In the genomic region with DNA sequence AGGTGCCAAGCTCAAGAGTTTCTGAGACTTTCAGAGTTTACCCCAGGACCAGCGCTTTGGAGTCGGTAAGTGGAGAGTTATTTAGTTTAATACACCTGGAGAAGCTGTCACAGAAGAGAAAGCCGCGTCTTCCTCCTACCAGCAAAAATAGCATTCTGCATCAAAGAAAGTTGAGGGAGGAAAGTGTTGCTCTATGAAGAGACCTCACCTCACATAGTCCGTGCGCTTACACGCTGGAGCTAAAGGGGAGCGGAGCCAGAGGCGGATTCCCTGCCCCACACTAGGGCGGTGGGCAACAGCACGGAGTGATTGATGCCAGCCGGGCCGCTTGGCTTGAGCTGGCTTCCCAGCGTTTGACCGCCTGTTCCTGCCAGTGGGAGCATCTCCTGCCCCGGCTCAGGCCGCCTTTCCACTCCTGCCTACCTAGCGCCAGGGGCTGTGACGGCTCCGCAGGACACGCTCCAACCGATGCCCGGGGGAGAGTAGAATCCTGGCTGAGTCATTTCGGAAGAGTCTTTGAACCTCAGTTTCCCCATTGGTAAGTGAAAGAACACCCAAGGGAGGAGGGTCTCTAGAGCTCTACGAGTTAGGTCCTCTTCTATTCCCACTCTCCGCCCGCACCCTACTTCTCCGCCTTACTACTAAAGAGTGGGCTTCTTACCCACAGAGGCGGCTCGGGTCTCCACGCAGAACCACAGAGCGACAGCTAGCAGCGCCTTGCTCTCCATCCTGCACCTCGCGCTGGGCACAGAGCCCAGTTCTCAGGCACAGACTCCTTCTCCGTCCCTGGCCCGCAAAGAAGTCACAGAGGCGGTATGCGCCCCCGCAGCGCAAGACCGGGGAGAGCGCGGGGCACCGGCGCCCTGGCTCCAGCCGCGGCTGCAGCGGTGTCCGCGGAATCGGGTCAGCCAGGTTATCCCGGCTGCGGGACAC, we compare ENCODE assay signal across 9 mouse cellular contexts. TPM values are rescaled to one million over a fixed set of nuclear protein-coding genes. Genes with fewer than 3 reads are reported as not detected.
A peak's percentile ranks its signal among the peaks of the same experiment; 100 is the strongest.
DNase-seq lines count a peak whose midpoint lies in the region; ATAC-seq and TF ChIP-seq lines count a peak whose summit lies in the region.
"Had no signal": no experiment of that assay in that cellular context is flagged by ENCODE, and none has a peak within 500 bp of the region (broad histone marks: within the 10 kb centered on the region; RNA-seq: fewer than 3 reads in every experiment).

No protein-coding gene starts in this region.

- DNase-seq in heart, embryonic 10.5 days (ENCODE audit: low spot score) = no peak
- no peak for DNase-seq in heart, adult 8-10 months (ENCODE audit: low spot score)
- peak; percentile 18 for DNase-seq in WW6 (ENCODE audit: low read depth, low spot score)
- peak; percentile 33 for DNase-seq in embryonic facial prominence, embryonic 14.5 days (ENCODE audit: low spot score)
- peak; percentile 57 for DNase-seq in hindbrain, postnatal 0 days (ENCODE audit: low spot score)
- peak; percentile 20 for DNase-seq in liver, postnatal 0 days
- DNase-seq in retina, postnatal 1 day = peak; percentile 41
- DNase-seq in layer of hippocampus, adult 11-12 months (ENCODE audit: low spot score) = no peak

- peak overlapping the region; percentile 100 for H3K4me2 ChIP-seq in embryonic facial prominence, embryonic 14.5 days (ENCODE audit: low read depth, low read length)
- peak overlapping the region; percentile 100 for H3K4me2 ChIP-seq in hindbrain, postnatal 0 days (ENCODE audit: low read depth, low read length)
- peak overlapping the region; percentile 81 for H3K4me2 ChIP-seq in liver, postnatal 0 days (ENCODE audit: low read depth, low read length)

- H3K4me1 ChIP-seq in heart, embryonic 10.5 days = peaks cover 24% of the 10 kb centered on the region
- H3K4me1 ChIP-seq in embryonic facial prominence, embryonic 14.5 days (ENCODE audit: control insufficient read depth, insufficient read depth, low read length) = peaks cover 6% of the 10 kb centered on the region
- 0 out of 2 replicates have a peak, but pooled peaks cover 5% of the 10 kb centered on the region for H3K4me1 ChIP-seq in hindbrain, postnatal 0 days (ENCODE audit: insufficient read depth, low read length)
- H3K4me1 ChIP-seq in liver, postnatal 0 days (ENCODE audit: insufficient read depth) = peaks cover 13% of the 10 kb centered on the region

- no peaks in the 10 kb centered on the region for H3K9me3 ChIP-seq in heart, embryonic 10.5 days
- H3K9me3 ChIP-seq in embryonic facial prominence, embryonic 14.5 days (ENCODE audit: control insufficient read depth, low read length) = no peaks in the 10 kb centered on the region
- H3K9me3 ChIP-seq in hindbrain, postnatal 0 days (ENCODE audit: low read length) = no peaks in the 10 kb centered on the region
- no peaks in the 10 kb centered on the region; the same call in 1 of the 2 replicates for H3K9me3 ChIP-seq in liver, postnatal 0 days (ENCODE audit: low read length)

- no peak for TF ChIP-seq CTCF in hindbrain, postnatal 0 days (IDR thresholded peaks at IDR 0.05; ENCODE audit: low read depth)
- no peak for TF ChIP-seq CTCF in liver, postnatal 0 days (IDR thresholded peaks at IDR 0.05; ENCODE audit: low read depth)

- peak overlapping the region; percentile 79 for H3K4me3 ChIP-seq in heart, embryonic 10.5 days
- peak overlapping the region; percentile 67 for H3K4me3 ChIP-seq in embryonic facial prominence, embryonic 14.5 days (ENCODE audit: low read depth, low read length)
- H3K4me3 ChIP-seq in hindbrain, postnatal 0 days (ENCODE audit: low read length) = peak overlapping the region; percentile 66
- H3K4me3 ChIP-seq in liver, postnatal 0 days (ENCODE audit: low read depth, low read length) = peak overlapping the region; percentile 61

- peak; percentile 68 for ATAC-seq in embryonic facial prominence, embryonic 14.5 days (ENCODE audit: low read depth)
- peak; percentile 65 for ATAC-seq in hindbrain, postnatal 0 days
- peak; percentile 17; the same call in 1 of the 2 replicates for ATAC-seq in liver, postnatal 0 days
- ATAC-seq: Patski had no signal

- WGBS in heart, embryonic 10.5 days = under 1% methylated on average over 54 of the region's 54 CpGs
- under 1% methylated on average over 48 of the region's 54 CpGs for WGBS in embryonic facial prominence, embryonic 14.5 days
- WGBS in hindbrain, postnatal 0 days = 2% methylated on average over 54 of the region's 54 CpGs
- 2% methylated on average over 52 of the region's 54 CpGs for WGBS in liver, postnatal 0 days (ENCODE audit: insufficient replicate concordance)

- 0 out of 2 replicates have a peak, but pooled peaks cover 6% of the 10 kb centered on the region for H3K36me3 ChIP-seq in heart, embryonic 10.5 days
- H3K36me3 ChIP-seq in embryonic facial prominence, embryonic 14.5 days (ENCODE audit: control insufficient read depth, insufficient read depth, low read length) = no peaks in the 10 kb centered on the region
- H3K36me3 ChIP-seq in hindbrain, postnatal 0 days (ENCODE audit: insufficient read depth, low read length) = no peaks in the 10 kb centered on the region
- no peaks in the 10 kb centered on the region for H3K36me3 ChIP-seq in liver, postnatal 0 days (replicated peaks; ENCODE audit: insufficient read depth, low read length)

- TF ChIP-seq EP300 in liver, postnatal 0 days (IDR thresholded peaks at IDR 0.05; ENCODE audit: low read depth) = no peak

- peaks cover 55% of the 10 kb centered on the region for H3K27me3 ChIP-seq in heart, embryonic 10.5 days (ENCODE audit: insufficient read depth, poor library complexity, severe bottlenecking)
- peaks cover 61% of the 10 kb centered on the region for H3K27me3 ChIP-seq in embryonic facial prominence, embryonic 14.5 days (replicated peaks; ENCODE audit: control insufficient read depth, insufficient read depth, low read length)
- peaks cover 2% of the 10 kb centered on the region; the same call in 1 of the 2 replicates for H3K27me3 ChIP-seq in hindbrain, postnatal 0 days (ENCODE audit: insufficient read depth, low read length)
- peaks cover 47% of the 10 kb centered on the region for H3K27me3 ChIP-seq in liver, postnatal 0 days (ENCODE audit: insufficient read depth, low read length)
- H3K27me3 ChIP-seq: Patski had no signal

- peak overlapping the region; percentile 84 for H3K27ac ChIP-seq in heart, embryonic 10.5 days
- H3K27ac ChIP-seq in embryonic facial prominence, embryonic 14.5 days (replicated peaks; ENCODE audit: low read depth, low read length) = peak overlapping the region; percentile 69
- peak overlapping the region; percentile 61 for H3K27ac ChIP-seq in hindbrain, postnatal 0 days
- peak overlapping the region; percentile 48; the same call in 1 of the 2 replicates for H3K27ac ChIP-seq in liver, postnatal 0 days (ENCODE audit: low read depth)

- H3K9ac ChIP-seq in embryonic facial prominence, embryonic 14.5 days (ENCODE audit: low read depth, low read length) = peak overlapping the region; percentile 62
- H3K9ac ChIP-seq in hindbrain, postnatal 0 days (replicated peaks; ENCODE audit: low read length) = peak overlapping the region; percentile 61
- peak overlapping the region; percentile 62 for H3K9ac ChIP-seq in liver, postnatal 0 days (replicated peaks)

RNA-seq across cellular contexts. Expression of a gene that starts 0.6 kb away (rescaled TPM):
- polyA plus RNA-seq in heart, embryonic 10.5 days (2016; fragmentation: Nextera tagmentation; extraction: Ambion mirVana) = 36.7 and 48.1 TPM in 2 replicates
- 10 to 100 TPM; 62.5 to 87.5 (median 77.7) TPM for total RNA-seq in heart, adult 8-10 months (2022)
- polyA plus RNA-seq in embryonic facial prominence, embryonic 14.5 days (2014; fragmentation: Nextera tagmentation; extraction: Ambion mirVana) = 26.7 and 29.9 TPM in 2 replicates
- total RNA-seq in hindbrain, postnatal 0 days (2014; rRNA removed) = 20.1 and 24.6 TPM in 2 replicates
- 12.9 TPM in 2 replicates for polyA plus RNA-seq in hindbrain, postnatal 0 days (2015; fragmentation: Nextera tagmentation; extraction: Ambion mirVana)
- polyA plus RNA-seq in liver, postnatal 0 days (2015; fragmentation: Nextera tagmentation; extraction: Ambion mirVana) = 7.9 and 9.6 TPM in 2 replicates
- polyA plus RNA-seq: Patski had no signal

Comparison
In these comparisons a context has a peak if more than half of its experiments do, and no peak if none do; other contexts are left out.
1. DNase-seq: peak in WW6 (single experiment), embryonic facial prominence, embryonic 14.5 days (single experiment), hindbrain, postnatal 0 days (single experiment), liver, postnatal 0 days (single experiment) and retina, postnatal 1 day (single experiment); none in heart, embryonic 10.5 days (single experiment), heart, adult 8-10 months (single experiment) and layer of hippocampus, adult 11-12 months (single experiment).
2. ATAC-seq: peak in every context shown above with its lines; median percentile 68 in embryonic facial prominence, embryonic 14.5 days; 65 in hindbrain, postnatal 0 days; 17 in liver, postnatal 0 days.
3. Peak in every context shown above with its lines, with median percentiles within 50 percentile points of each other: H3K27ac ChIP-seq, H3K4me3 ChIP-seq, H3K4me2 ChIP-seq and H3K9ac ChIP-seq.